Mouse (Mus musculus) gonadal fat pad, adult 2 months (tissue): ENCODE measurements around the gene Ripor3. TPM values are rescaled to one million over a fixed set of nuclear protein-coding genes. Genes with fewer than 3 reads are reported as not detected.
"Not testable (repeated sequence)": the region's sequence is repeated elsewhere in the genome, so short reads cannot be mapped to it uniquely, and the experiment has no call there.

ENCODE experiments used
- DNase-seq: peaks from one replicate; pipeline ENCODE4 v3.0.0-alpha.2; 2012; ENCODE audit warnings: low read depth
- polyA plus RNA-seq: library from polyadenylated mRNA; depleted of rRNA; stranded (reverse); fragments of >200 nt; gene quantifications from 2 replicates; pipeline ENCODE4 v1.2.3, GENCODE M21; 2012; rRNA removed

The Ripor3 gene
- polyA plus RNA-seq, result 1.6 and 2.1 TPM in 2 replicates

DNA sequence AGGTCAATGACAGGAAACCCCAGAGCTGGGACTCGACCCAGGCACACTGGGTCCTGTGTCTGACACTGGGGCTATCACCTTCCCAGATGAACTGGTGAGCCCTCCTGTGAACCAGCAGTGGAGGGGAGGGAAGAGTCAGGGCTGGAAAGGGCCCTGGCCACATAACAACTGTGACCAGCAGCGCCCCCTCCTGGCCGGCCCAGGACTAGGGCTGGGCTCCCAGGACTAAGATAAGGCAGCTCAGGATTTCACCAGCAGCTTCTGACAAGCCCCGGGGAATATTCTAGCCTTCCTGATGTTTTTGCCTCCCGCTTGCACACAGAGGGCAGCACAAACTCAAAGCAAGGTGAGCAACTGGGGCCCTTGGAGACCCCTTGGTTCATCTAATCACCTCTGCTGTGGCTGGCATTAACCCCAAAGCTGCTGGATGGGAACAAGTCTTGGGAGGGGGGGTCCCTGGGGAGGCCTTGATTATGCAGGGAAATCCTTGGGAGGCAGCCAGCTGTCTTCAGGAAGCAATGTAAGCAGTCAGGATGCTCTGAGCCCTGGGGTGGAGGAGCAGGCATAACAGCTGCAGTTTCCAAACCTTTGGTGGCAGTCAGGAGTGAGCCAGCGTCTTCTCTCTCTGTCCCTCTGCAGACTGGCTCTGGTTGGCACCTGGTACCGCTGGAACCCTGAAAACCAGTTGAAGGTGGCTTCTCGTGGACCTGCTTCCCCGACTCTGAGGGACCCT is at the start of gene Ripor3:
TSS of gene Ripor3 (minus strand) at position 683 of the 733 bp plus-strand sequence.
- DNase-seq, result no peak

DNA sequence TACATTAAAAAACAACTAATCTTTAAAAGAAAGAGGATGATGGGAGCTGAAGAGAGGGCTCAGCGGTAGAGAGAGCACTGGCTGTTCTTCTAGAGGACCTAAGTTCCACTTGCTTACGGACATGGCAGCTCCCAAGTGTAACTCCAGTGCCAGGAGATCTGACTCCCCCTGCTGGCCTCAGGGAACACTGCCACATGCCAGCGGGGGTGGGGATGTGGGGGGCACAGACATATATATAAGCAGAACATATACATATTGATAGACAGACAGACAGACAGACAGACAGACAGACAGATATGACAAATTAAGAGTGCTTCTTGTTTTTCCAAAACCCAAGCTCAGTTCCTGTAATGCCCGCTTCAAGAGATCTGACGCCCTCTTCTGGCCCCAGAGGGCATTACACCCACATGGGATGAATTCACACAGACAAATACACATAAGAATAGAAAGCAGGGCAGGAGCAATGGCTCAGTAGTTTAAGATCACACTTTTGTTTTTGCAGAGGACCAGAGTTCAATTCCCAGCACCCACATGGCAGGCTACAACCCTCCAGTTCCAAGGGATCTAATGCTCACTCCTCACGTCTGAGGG is 48.9 kb upstream of the Ripor3 start:
- no peak for DNase-seq

GRCm38 (mm10) chr2:168058488-168059199 is 48.2 kb upstream of the Ripor3 start:
- DNase-seq, result no peak

GRCm38 (mm10) chr2:168057876-168058275 is 47.5 kb upstream of the Ripor3 start:
- DNase-seq, result not testable (repeated sequence)

- no peak for DNase-seq
Observed at GRCm38 (mm10) chr2:168056666-168056933, 46.2 kb upstream of the Ripor3 start.

DNA sequence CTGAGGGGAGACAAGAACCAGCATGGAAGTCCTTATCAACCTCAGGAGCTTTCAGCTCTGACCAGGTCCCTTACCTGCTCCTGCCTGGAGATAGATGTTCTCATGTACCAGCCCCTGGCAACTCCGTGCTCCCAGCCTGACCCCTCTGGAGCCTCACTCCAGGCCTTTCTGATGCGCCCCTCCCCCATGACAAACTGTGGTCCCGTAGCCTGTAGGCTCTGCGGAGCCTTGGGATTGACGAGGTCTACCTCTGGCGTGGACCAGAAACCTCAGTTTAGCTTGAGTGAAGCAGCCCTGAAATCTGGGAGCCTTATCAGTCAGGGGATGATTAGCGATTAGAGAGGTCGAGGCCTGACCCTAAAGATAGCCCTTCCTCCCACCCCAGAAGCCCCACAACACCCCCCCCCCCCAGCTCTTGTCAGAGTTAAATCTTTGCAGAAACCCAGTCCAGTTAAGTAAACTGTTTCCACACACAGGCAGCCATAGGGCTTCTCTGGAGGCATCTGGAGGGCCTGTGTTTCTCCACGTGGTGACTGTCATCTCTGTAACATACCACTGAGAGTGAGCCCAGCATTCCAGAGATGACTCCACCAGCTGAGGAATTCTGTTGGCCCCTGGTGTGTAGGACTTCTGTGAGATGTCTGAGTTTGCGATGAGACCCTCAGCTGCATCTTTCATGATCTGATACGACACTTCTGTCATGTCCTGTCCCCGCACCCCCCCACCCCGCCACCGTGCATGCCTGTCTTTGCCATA is 45.7 kb upstream of the Ripor3 start:
- DNase-seq, result no peak

GRCm38 (mm10) chr2:168054142-168054541 is 43.7 kb upstream of the Ripor3 start:
- DNase-seq, result no peak

GRCm38 (mm10) chr2:168052689-168053088 is 42.3 kb upstream of the Ripor3 start:
- DNase-seq, result no peak

GRCm38 (mm10) chr2:168052156-168052555 is 41.7 kb upstream of the Ripor3 start:
- no peak for DNase-seq

GRCm38 (mm10) chr2:168050000-168050942 is 39.9 kb upstream of the Ripor3 start:
- no peak for DNase-seq

- no peak for DNase-seq
Observed at GRCm38 (mm10) chr2:168049002-168049635, 38.7 kb upstream of the Ripor3 start.

- DNase-seq, result no peak
Observed at GRCm38 (mm10) chr2:168046467-168046866, 36.0 kb upstream of the Ripor3 start.

DNA sequence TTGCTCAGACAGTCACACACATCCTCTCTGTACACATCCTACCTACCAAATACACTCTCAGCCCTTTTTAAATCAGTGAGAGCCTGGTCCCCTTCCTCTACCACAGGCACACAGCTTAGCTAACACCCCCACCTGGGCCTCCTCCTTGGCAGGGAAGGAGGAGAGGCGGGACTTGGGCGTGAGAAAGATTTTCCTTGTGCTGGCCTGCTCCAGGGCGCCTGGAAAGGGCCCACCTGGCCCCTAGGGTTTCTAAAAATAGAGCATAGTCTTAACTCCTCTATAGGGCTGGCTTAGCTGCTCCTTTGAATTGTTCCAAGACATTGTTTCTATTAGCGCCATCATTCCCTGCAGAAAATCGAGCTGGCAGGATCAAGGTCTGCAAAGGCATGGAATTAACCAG is 35.4 kb upstream of the Ripor3 start:
- DNase-seq, result peak; percentile 40

- DNase-seq, result no peak
Observed at GRCm38 (mm10) chr2:168045357-168045756, 34.9 kb upstream of the Ripor3 start.

GRCm38 (mm10) chr2:168044681-168045287 is 34.4 kb upstream of the Ripor3 start:
- DNase-seq, result no peak

- DNase-seq, result no peak
Observed at GRCm38 (mm10) chr2:168042019-168042418, 31.6 kb upstream of the Ripor3 start.

- DNase-seq, result no peak
Observed at GRCm38 (mm10) chr2:168040751-168041150, 30.3 kb upstream of the Ripor3 start.

DNA sequence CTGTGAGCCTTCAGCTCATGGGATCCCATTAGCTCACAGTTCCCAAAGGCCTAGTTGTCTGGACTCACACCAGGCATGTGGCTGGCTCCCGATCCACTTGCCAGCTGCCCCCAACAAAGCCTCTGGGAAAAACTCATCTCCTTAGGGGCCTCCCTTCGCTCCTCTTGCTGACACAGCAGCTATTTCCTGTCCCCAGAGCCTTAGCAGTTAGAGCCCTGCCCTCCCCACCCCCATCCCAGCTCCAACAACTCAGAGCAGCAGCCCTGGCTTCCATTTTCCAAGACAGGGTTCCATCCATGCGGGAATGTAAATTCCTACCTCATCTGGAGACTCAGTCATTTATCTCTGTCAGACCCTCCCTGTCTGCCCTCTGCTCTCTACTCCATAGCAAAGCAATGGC is 26.6 kb upstream of the Ripor3 start:
- DNase-seq, result no peak

DNA sequence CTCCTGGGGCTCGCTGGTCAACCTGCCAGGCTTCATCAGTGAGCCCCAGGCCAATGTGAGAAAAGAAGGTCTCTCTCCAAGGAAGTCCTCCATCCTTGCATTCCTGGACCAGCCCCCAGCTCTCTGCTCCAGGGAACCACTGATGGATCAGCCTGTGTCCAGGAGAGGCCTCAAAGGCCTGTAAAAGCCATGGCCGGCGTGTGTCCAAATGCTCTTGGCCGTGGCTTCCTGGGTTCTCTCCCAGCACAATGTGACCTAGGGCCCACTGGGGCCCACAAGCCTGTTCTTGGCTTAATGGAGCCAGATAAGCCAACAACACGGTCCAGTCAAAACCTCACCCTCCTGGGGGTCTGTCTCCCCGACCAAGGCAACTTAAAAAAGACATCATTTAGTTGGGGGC is 25.5 kb upstream of the Ripor3 start:
- DNase-seq, result no peak

DNA sequence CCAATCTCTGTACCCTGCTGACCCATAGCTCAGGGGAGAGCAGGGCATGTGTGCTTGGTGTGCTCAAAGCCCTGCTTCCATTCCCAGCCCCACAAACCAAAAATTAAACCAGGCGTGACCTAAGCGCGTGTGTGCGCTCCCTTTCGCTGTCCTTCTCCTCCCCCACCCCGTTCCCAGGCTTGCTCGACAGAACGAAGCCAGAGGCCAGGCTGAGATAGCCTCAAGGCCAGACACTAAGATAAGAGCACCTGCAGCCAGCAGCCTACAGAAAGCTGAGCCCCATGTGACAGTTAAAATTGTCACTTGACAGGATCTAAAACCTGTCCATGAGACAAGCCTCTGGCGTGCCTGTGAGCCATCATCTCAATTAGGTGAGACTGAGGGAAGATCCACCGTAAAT is 23.5 kb upstream of the Ripor3 start:
- no peak for DNase-seq
